Mouse (Mus musculus) heart, postnatal 0 days (tissue): Measurements from ENCODE around the gene Agr3.

Source experiments
- CTCF ChIP-seq: IDR thresholded peaks from 2 replicates; pipeline ENCODE4 v1.5.1; 2016; ENCODE audit warnings: antibody characterized with exemption, control low read depth, low read depth
- EP300 ChIP-seq: IDR thresholded peaks from 2 replicates; pipeline ENCODE4 v1.6.1; 2016; ENCODE audit warnings: antibody characterized with exemption, low read depth

DNA sequence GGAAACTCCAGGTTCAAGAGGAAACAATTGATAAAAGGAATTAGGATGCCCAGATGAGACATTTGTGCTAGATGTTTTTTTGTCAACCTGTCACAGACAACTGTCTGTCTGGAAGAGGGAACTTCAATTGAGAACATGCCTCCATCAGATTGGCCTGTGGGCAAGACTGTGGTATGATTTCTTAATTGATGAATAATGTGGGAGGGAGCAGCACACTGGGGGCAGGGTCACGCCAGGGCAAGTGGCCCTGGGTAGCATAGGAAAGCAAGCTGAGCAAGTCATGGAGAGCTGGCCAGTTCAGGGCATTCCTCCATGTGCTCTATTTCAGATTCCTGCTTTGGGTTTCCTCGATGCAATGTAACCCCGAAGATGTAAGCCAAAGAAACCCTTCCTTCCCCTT, 50.5 kb downstream of the Agr3 start:
- no peak for TF ChIP-seq EP300
- no peak for TF ChIP-seq CTCF
